Mouse (Mus musculus) adrenal gland, adult 2 months (tissue): ENCODE measurements at regions not wholly inside any gene's neighbourhood (a gene's known extent, or its start where the extent isn't known, plus 50 kb on each side); places are given as distances from the start of the nearest gene placed in this dataset.

Source experiments
- DNase-seq: peaks from one replicate; pipeline ENCODE4 v3.0.0; 2021

GRCm38 (mm10) chrX:163669886-163670285, 91.2 kb downstream of the Rnf138rt1 start:
- DNase-seq: peak; percentile 27
